Mouse (Mus musculus) MEL (cell line): ENCODE data around the gene Echdc3. TPM values are rescaled to one million over a fixed set of nuclear protein-coding genes. Genes with fewer than 3 reads are reported as not detected.
A peak's percentile ranks its signal among the peaks of the same experiment; 100 is the strongest.

ENCODE experiments used
- DNase-seq: peaks from one replicate; pipeline ENCODE4 v3.0.0; 2011; ENCODE audit warnings: low read depth, low spot score
- H3K27ac ChIP-seq: 2 replicates; pipeline ENCODE4 v1.5.1; 2012; ENCODE audit warnings: low read depth, mild to moderate bottlenecking, control low read depth, low read length, moderate library complexity; ENCODE audit not compliant: control insufficient read depth
- H3K27me3 ChIP-seq, 2 experiments: fragments of 150-350 bp in 1 of 2; sonication (generic) in 1 of 2; 2 replicates each; pipeline ENCODE4 v1.6.1; 2012; ENCODE audit warnings: low read length in 2 of 2, mild to moderate bottlenecking in 2 of 2, improper control_type of control experiment in 1 of 2, moderate library complexity in 1 of 2; ENCODE audit not compliant: insufficient read depth in 2 of 2, control insufficient read depth in 1 of 2
- H3K36me3 ChIP-seq, 2 experiments: 2 replicates each; pipeline ENCODE4 v1.6.1; 2012 to 2014; ENCODE audit warnings: low read length in 2 of 2, improper control_type of control experiment in 1 of 2, inconsistent platforms in 1 of 2, mild to moderate bottlenecking in 1 of 2; ENCODE audit not compliant: insufficient read depth in 2 of 2, control insufficient read depth in 1 of 2
- H3K4me1 ChIP-seq, 2 experiments: fragments of 150-350 bp in 1 of 2; sonication (generic) in 1 of 2; 2 replicates each; pipeline ENCODE4 v1.6.1; 2012; ENCODE audit warnings: low read length in 2 of 2, improper control_type of control experiment in 1 of 2, mild to moderate bottlenecking in 1 of 2; ENCODE audit not compliant: insufficient read depth in 2 of 2, control insufficient read depth in 1 of 2
- H3K4me3 ChIP-seq, 2 experiments: fragments of 150-350 bp in 1 of 2; sonication (generic) in 1 of 2; 2 replicates each; pipeline ENCODE4 v1.5.1; 2012; ENCODE audit warnings: low read depth in 2 of 2, low read length in 2 of 2, mild to moderate bottlenecking in 2 of 2, moderate library complexity in 2 of 2, control low read depth in 1 of 2, improper control_type of control experiment in 1 of 2; ENCODE audit not compliant: control insufficient read depth in 1 of 2, insufficient read depth in 1 of 2
- H3K79me2 ChIP-seq: 2 replicates; pipeline ENCODE4 v1.6.1; 2012; ENCODE audit warnings: mild to moderate bottlenecking, low read length, moderate library complexity; ENCODE audit not compliant: control insufficient read depth, poor library complexity, insufficient read depth
- H3K9ac ChIP-seq: 2 replicates; pipeline ENCODE4 v1.6.1; 2012; ENCODE audit warnings: low read depth, mild to moderate bottlenecking, control low read depth, low read length, moderate library complexity; ENCODE audit not compliant: control insufficient read depth, poor library complexity, severe bottlenecking
- H3K9me3 ChIP-seq: fragments of 150-350 bp; sonication (generic); replicated peaks from 2 replicates; pipeline ENCODE4 v1.6.1; 2012; ENCODE audit warnings: mild to moderate bottlenecking, low read length, improper control_type of control experiment, moderate library complexity; ENCODE audit not compliant: insufficient read depth
- BHLHE40 ChIP-seq: IDR thresholded peaks from 2 replicates; pipeline ENCODE4 v1.6.1; 2012; ENCODE audit warnings: low read depth, mild to moderate bottlenecking, inconsistent platforms, low read length, improper control_type of control experiment, borderline replicate concordance
- CHD1 ChIP-seq: IDR thresholded peaks from 2 replicates; pipeline ENCODE4 v1.6.1; 2012; ENCODE audit warnings: low read depth, mild to moderate bottlenecking, inconsistent platforms, low read length, improper control_type of control experiment
- CHD2 ChIP-seq: IDR thresholded peaks from 2 replicates; pipeline ENCODE4 v1.6.1; 2011; ENCODE audit warnings: low read length, improper control_type of control experiment
- CTCF ChIP-seq, 3 experiments: IDR thresholded peaks in 2 of 3; conservative IDR thresholded peaks in 1 of 3; 2 replicates each; pipeline ENCODE4 v1.5.1; 2011 to 2012; ENCODE audit warnings: low read length in 3 of 3, low read depth in 2 of 3, mild to moderate bottlenecking in 2 of 3, improper control_type of control experiment in 1 of 3, inconsistent platforms in 1 of 3, mixed read lengths in 1 of 3, moderate library complexity in 1 of 3; ENCODE audit not compliant: control insufficient read depth in 1 of 3, insufficient read depth in 1 of 3, poor library complexity in 1 of 3, severe bottlenecking in 1 of 3
- E2F4 ChIP-seq: IDR thresholded peaks from 2 replicates; pipeline ENCODE4 v1.6.1; 2011; ENCODE audit warnings: low read depth, low read length, improper control_type of control experiment, borderline replicate concordance
- ELF1 ChIP-seq: IDR thresholded peaks from 2 replicates; pipeline ENCODE4 v1.6.1; 2014; ENCODE audit warnings: low read depth, mild to moderate bottlenecking, inconsistent platforms, low read length, improper control_type of control experiment, moderate library complexity
- EP300 ChIP-seq, 2 experiments: IDR thresholded peaks; 2 replicates each; pipeline ENCODE4 v1.6.1; 2011; ENCODE audit warnings: improper control_type of control experiment in 2 of 2, low read length in 2 of 2, low read depth in 1 of 2, mild to moderate bottlenecking in 1 of 2
- ETS1 ChIP-seq: IDR thresholded peaks from 2 replicates; pipeline ENCODE4 v1.6.1; 2012; ENCODE audit warnings: low read depth, mild to moderate bottlenecking, inconsistent platforms, low read length, improper control_type of control experiment, moderate library complexity
- GABPA ChIP-seq: IDR thresholded peaks from 2 replicates; pipeline ENCODE4 v1.6.1; 2012; ENCODE audit warnings: low read depth, mild to moderate bottlenecking, inconsistent platforms, low read length, improper control_type of control experiment, moderate library complexity
- GATA1 ChIP-seq: IDR thresholded peaks from 2 replicates; pipeline ENCODE4 v1.6.1; 2011; ENCODE audit warnings: low read depth, low read length, improper control_type of control experiment
- HCFC1 ChIP-seq: IDR thresholded peaks from 2 replicates; pipeline ENCODE4 v1.6.1; 2012; ENCODE audit warnings: low read depth, mild to moderate bottlenecking, inconsistent platforms, low read length, improper control_type of control experiment, moderate library complexity
- KAT2A ChIP-seq: conservative IDR thresholded peaks from 2 replicates; pipeline ENCODE4 v1.6.1; 2012; ENCODE audit warnings: low read depth, low read length, improper control_type of control experiment, inconsistent platforms
- MAX ChIP-seq: IDR thresholded peaks from 2 replicates; pipeline ENCODE4 v1.6.1; 2011; ENCODE audit warnings: low read length, improper control_type of control experiment
- MAZ ChIP-seq: IDR thresholded peaks from 2 replicates; pipeline ENCODE4 v1.6.1; 2012; ENCODE audit warnings: low read depth, mild to moderate bottlenecking, inconsistent platforms, low read length, improper control_type of control experiment
- MEF2A ChIP-seq: IDR thresholded peaks from 2 replicates; pipeline ENCODE4 v1.6.1; 2014; ENCODE audit warnings: low read depth, mild to moderate bottlenecking, inconsistent platforms, low read length, improper control_type of control experiment; ENCODE audit not compliant: poor library complexity, insufficient replicate concordance, severe bottlenecking; ENCODE audit errors: extremely low read depth
- MXI1 ChIP-seq: IDR thresholded peaks from 2 replicates; pipeline ENCODE4 v1.6.1; 2011; ENCODE audit warnings: mild to moderate bottlenecking, low read depth, low read length, improper control_type of control experiment
- MYC ChIP-seq: IDR thresholded peaks from 2 replicates; pipeline ENCODE4 v1.6.1; 2011; ENCODE audit warnings: low read depth, mild to moderate bottlenecking, low read length, improper control_type of control experiment, moderate library complexity
- NELFE ChIP-seq: IDR thresholded peaks from 2 replicates; pipeline ENCODE4 v1.6.1; 2011; ENCODE audit warnings: low read depth, low read length, improper control_type of control experiment
- POLR2A ChIP-seq, 2 experiments: IDR thresholded peaks; 2 replicates each; pipeline ENCODE4 v1.6.1; 2011 to 2012; ENCODE audit warnings: low read length in 2 of 2, mild to moderate bottlenecking in 2 of 2, control low read depth in 1 of 2, improper control_type of control experiment in 1 of 2, low read depth in 1 of 2, moderate library complexity in 1 of 2; ENCODE audit not compliant: control insufficient read depth in 1 of 2, insufficient read depth in 1 of 2, poor library complexity in 1 of 2
- POLR2AphosphoS2 ChIP-seq: IDR thresholded peaks from 2 replicates; pipeline ENCODE4 v1.6.1; 2011; ENCODE audit warnings: low read length, improper control_type of control experiment
- RCOR1 ChIP-seq: IDR thresholded peaks from 2 replicates; pipeline ENCODE4 v1.6.1; 2012; ENCODE audit warnings: low read depth, mild to moderate bottlenecking, inconsistent platforms, low read length, improper control_type of control experiment
- SIN3A ChIP-seq: IDR thresholded peaks from 2 replicates; pipeline ENCODE4 v1.6.1; 2012; ENCODE audit warnings: low read length, improper control_type of control experiment, inconsistent platforms
- SMC3 ChIP-seq: IDR thresholded peaks from 2 replicates; pipeline ENCODE4 v1.6.1; 2011; ENCODE audit warnings: low read depth, low read length, improper control_type of control experiment
- TBP ChIP-seq: IDR thresholded peaks from 2 replicates; pipeline ENCODE4 v1.8.0; 2011; ENCODE audit warnings: low read depth, low read length, improper control_type of control experiment
- TCF12 ChIP-seq: IDR thresholded peaks from 2 replicates; pipeline ENCODE4 v1.6.1; 2014; ENCODE audit warnings: low read depth, mild to moderate bottlenecking, inconsistent platforms, low read length, improper control_type of control experiment, moderate library complexity
- UBTF ChIP-seq: IDR thresholded peaks from 2 replicates; pipeline ENCODE4 v1.6.1; 2012; ENCODE audit warnings: low read depth, mild to moderate bottlenecking, inconsistent platforms, low read length, improper control_type of control experiment, moderate library complexity, borderline replicate concordance; ENCODE audit not compliant: insufficient read depth
- ZC3H11A ChIP-seq: IDR thresholded peaks from 2 replicates; pipeline ENCODE4 v1.6.1; 2012; ENCODE audit warnings: low read depth, mild to moderate bottlenecking, inconsistent platforms, low read length, improper control_type of control experiment
- ZMIZ1 ChIP-seq: IDR thresholded peaks from 2 replicates; pipeline ENCODE4 v1.6.1; 2012; ENCODE audit warnings: low read depth, mild to moderate bottlenecking, inconsistent platforms, low read length, improper control_type of control experiment, moderate library complexity
- ZNF384 ChIP-seq: IDR thresholded peaks from 2 replicates; pipeline ENCODE4 v1.6.1; 2012; ENCODE audit warnings: low read depth, mild to moderate bottlenecking, inconsistent platforms, low read length, improper control_type of control experiment
- polyA plus RNA-seq, 2 experiments: library from polyadenylated mRNA; stranded (reverse) in 1 of 2; unstranded in 1 of 2; fragments of >175 nt in 1 of 2; fragments of >200 nt in 1 of 2; gene quantifications; 2 replicates each; pipeline versions ENCODE4 v1.2.1 to v1.2.4; 2012; ENCODE audit warnings: low replicate concordance in 2 of 2, low read depth in 1 of 2; ENCODE audit not compliant: insufficient read length in 2 of 2, insufficient read depth in 1 of 2, missing spikeins in 1 of 2
- total RNA-seq: library from RNA; depleted of rRNA; stranded (reverse); fragments of 300-350 nt; gene quantifications from 2 replicates; pipeline ENCODE4 v1.2.3, GENCODE M21; 2012

The Echdc3 gene
- total and polyA plus RNA-seq, 3 experiments = not detected

- no peak overlapping the region for H3K4me3 ChIP-seq
- H3K27me3 ChIP-seq = no peaks in the 10 kb centered on the region
- no peak overlapping the region for H3K27ac ChIP-seq
- H3K4me1 ChIP-seq = peaks cover 0 to 5% of the 10 kb centered on the region in 2 experiments; a peak in 1 of 4 replicates
- no peaks in the 10 kb centered on the region for H3K9me3 ChIP-seq
- no peaks in the 10 kb centered on the region for H3K79me2 ChIP-seq
- DNase-seq = no peak
- TF ChIP-seq GABPA (no peak), MYC (no peak), GATA1 (no peak), POLR2AphosphoS2 (no peak), CTCF (IDR thresholded peaks at IDR 0.05 in 2 of 3, conservative IDR thresholded peaks at IDR 0.05 in 1 of 3; ENCODE audit: control insufficient read depth in 1 of 3, insufficient read depth in 1 of 3, low read depth in 2 of 3, low read length in 3 of 3, poor library complexity in 1 of 3, severe bottlenecking in 1 of 3) (no peak), KAT2A (no peak), SMC3 (no peak), HCFC1 (no peak), UBTF (no peak), TCF12 (no peak), ETS1 (no peak), ZC3H11A (no peak), RCOR1 (no peak), MAZ (no peak)
- TF ChIP-seq, all 39 proteins: peak for 0
- no peak overlapping the region for H3K9ac ChIP-seq
- H3K36me3 ChIP-seq = peaks cover 0 to 5% of the 10 kb centered on the region in 2 experiments; a peak in 2 of 4 replicates
Observed at GRCm38 (mm10) chr2:6210840-6211239, 2.0 kb downstream of the Echdc3 start.

GRCm38 (mm10) chr2:6209746-6210145, 3.1 kb downstream of the Echdc3 start:
- peak overlapping the region; percentile 9 to 43; a peak in 2 of 4 replicates for H3K4me3 ChIP-seq
- no peak for TF ChIP-seq ZNF384
- no peak for TF ChIP-seq CHD1
- no peak for TF ChIP-seq ELF1
- peak; percentile 100 for TF ChIP-seq ZMIZ1
- no peak; the same call in 1 of the 2 replicates for TF ChIP-seq SIN3A
- 0 out of 2 replicates have a peak, but pooled peaks have one; percentile 34 for TF ChIP-seq BHLHE40
- no peak for TF ChIP-seq E2F4
- TF ChIP-seq MEF2A = no peak
- peak; percentile 86 for TF ChIP-seq ETS1
- TF ChIP-seq MXI1 = no peak; the same call in 1 of the 2 replicates
- peak; percentile 98 for TF ChIP-seq TBP
- 0 out of 4 replicates have a peak, but pooled peaks of 1 of the 2 experiments have one; percentile 12 for TF ChIP-seq EP300 (IDR thresholded peaks at IDR 0.05; ENCODE audit: low read depth in 1 of 2, low read length in 2 of 2)
- peak; percentile 32; the same call in 1 of the 2 replicates for TF ChIP-seq HCFC1
- 0 out of 2 replicates have a peak, but pooled peaks have one; percentile 8 for TF ChIP-seq SMC3
- peak; percentile 92 to 98 for TF ChIP-seq POLR2A (IDR thresholded peaks at IDR 0.05; ENCODE audit: control insufficient read depth in 1 of 2, insufficient read depth in 1 of 2, low read depth in 1 of 2, low read length in 2 of 2, poor library complexity in 1 of 2)
- TF ChIP-seq POLR2AphosphoS2 = peak; percentile 99
- peak; percentile 13; the same call in 1 of the 2 replicates for TF ChIP-seq TCF12
- TF ChIP-seq CHD2 = no peak
- TF ChIP-seq NELFE = peak; percentile 68
- TF ChIP-seq MAX = 0 out of 2 replicates have a peak, but pooled peaks have one; percentile 54
- TF ChIP-seq, all 39 proteins: peak for 12
- Histone ChIP-seq H3K36me3 (peaks cover 0 to 5% of the 10 kb centered on the region in 2 experiments; a peak in 2 of 4 replicates), H3K27ac (0 out of 2 replicates have a peak overlapping the region, but pooled peaks have one; percentile 2), H3K79me2 (no peaks in the 10 kb centered on the region), H3K9ac (peak overlapping the region; percentile 39), H3K4me1 (peaks cover 0 to 5% of the 10 kb centered on the region in 2 experiments; a peak in 1 of 4 replicates), H3K9me3 (no peaks in the 10 kb centered on the region), H3K27me3 (no peaks in the 10 kb centered on the region)
- peak; percentile 78 for DNase-seq
